Mouse (Mus musculus) MEL (cell line): Measurements from ENCODE around the gene Mybpc2. TPM values are rescaled to one million over a fixed set of nuclear protein-coding genes. Genes with fewer than 3 reads are reported as not detected.
A peak's percentile ranks its signal among the peaks of the same experiment; 100 is the strongest.

ENCODE experiments used
- DNase-seq: peaks from one replicate; pipeline ENCODE4 v3.0.0; 2011; ENCODE audit warnings: low read depth, low spot score
- H3K27ac ChIP-seq: 2 replicates; pipeline ENCODE4 v1.5.1; 2012; ENCODE audit warnings: low read depth, mild to moderate bottlenecking, control low read depth, low read length, moderate library complexity; ENCODE audit not compliant: control insufficient read depth
- H3K27me3 ChIP-seq, 2 experiments: fragments of 150-350 bp in 1 of 2; sonication (generic) in 1 of 2; 2 replicates each; pipeline ENCODE4 v1.6.1; 2012; ENCODE audit warnings: low read length in 2 of 2, mild to moderate bottlenecking in 2 of 2, improper control_type of control experiment in 1 of 2, moderate library complexity in 1 of 2; ENCODE audit not compliant: insufficient read depth in 2 of 2, control insufficient read depth in 1 of 2
- H3K36me3 ChIP-seq, 2 experiments: 2 replicates each; pipeline ENCODE4 v1.6.1; 2012 to 2014; ENCODE audit warnings: low read length in 2 of 2, improper control_type of control experiment in 1 of 2, inconsistent platforms in 1 of 2, mild to moderate bottlenecking in 1 of 2; ENCODE audit not compliant: insufficient read depth in 2 of 2, control insufficient read depth in 1 of 2
- H3K4me1 ChIP-seq, 2 experiments: fragments of 150-350 bp in 1 of 2; sonication (generic) in 1 of 2; 2 replicates each; pipeline ENCODE4 v1.6.1; 2012; ENCODE audit warnings: low read length in 2 of 2, improper control_type of control experiment in 1 of 2, mild to moderate bottlenecking in 1 of 2; ENCODE audit not compliant: insufficient read depth in 2 of 2, control insufficient read depth in 1 of 2
- H3K4me3 ChIP-seq, 2 experiments: fragments of 150-350 bp in 1 of 2; sonication (generic) in 1 of 2; 2 replicates each; pipeline ENCODE4 v1.5.1; 2012; ENCODE audit warnings: low read depth in 2 of 2, low read length in 2 of 2, mild to moderate bottlenecking in 2 of 2, moderate library complexity in 2 of 2, control low read depth in 1 of 2, improper control_type of control experiment in 1 of 2; ENCODE audit not compliant: control insufficient read depth in 1 of 2, insufficient read depth in 1 of 2
- H3K79me2 ChIP-seq: 2 replicates; pipeline ENCODE4 v1.6.1; 2012; ENCODE audit warnings: mild to moderate bottlenecking, low read length, moderate library complexity; ENCODE audit not compliant: control insufficient read depth, poor library complexity, insufficient read depth
- H3K9ac ChIP-seq: 2 replicates; pipeline ENCODE4 v1.6.1; 2012; ENCODE audit warnings: low read depth, mild to moderate bottlenecking, control low read depth, low read length, moderate library complexity; ENCODE audit not compliant: control insufficient read depth, poor library complexity, severe bottlenecking
- H3K9me3 ChIP-seq: fragments of 150-350 bp; sonication (generic); replicated peaks from 2 replicates; pipeline ENCODE4 v1.6.1; 2012; ENCODE audit warnings: mild to moderate bottlenecking, low read length, improper control_type of control experiment, moderate library complexity; ENCODE audit not compliant: insufficient read depth
- CTCF ChIP-seq, 3 experiments: IDR thresholded peaks in 2 of 3; conservative IDR thresholded peaks in 1 of 3; 2 replicates each; pipeline ENCODE4 v1.5.1; 2011 to 2012; ENCODE audit warnings: low read length in 3 of 3, low read depth in 2 of 3, mild to moderate bottlenecking in 2 of 3, improper control_type of control experiment in 1 of 3, inconsistent platforms in 1 of 3, mixed read lengths in 1 of 3, moderate library complexity in 1 of 3; ENCODE audit not compliant: control insufficient read depth in 1 of 3, insufficient read depth in 1 of 3, poor library complexity in 1 of 3, severe bottlenecking in 1 of 3
- ELF1 ChIP-seq: IDR thresholded peaks from 2 replicates; pipeline ENCODE4 v1.6.1; 2014; ENCODE audit warnings: low read depth, mild to moderate bottlenecking, inconsistent platforms, low read length, improper control_type of control experiment, moderate library complexity
- EP300 ChIP-seq, 2 experiments: IDR thresholded peaks; 2 replicates each; pipeline ENCODE4 v1.6.1; 2011; ENCODE audit warnings: improper control_type of control experiment in 2 of 2, low read length in 2 of 2, low read depth in 1 of 2, mild to moderate bottlenecking in 1 of 2
- ETS1 ChIP-seq: IDR thresholded peaks from 2 replicates; pipeline ENCODE4 v1.6.1; 2012; ENCODE audit warnings: low read depth, mild to moderate bottlenecking, inconsistent platforms, low read length, improper control_type of control experiment, moderate library complexity
- GABPA ChIP-seq: IDR thresholded peaks from 2 replicates; pipeline ENCODE4 v1.6.1; 2012; ENCODE audit warnings: low read depth, mild to moderate bottlenecking, inconsistent platforms, low read length, improper control_type of control experiment, moderate library complexity
- GATA1 ChIP-seq: IDR thresholded peaks from 2 replicates; pipeline ENCODE4 v1.6.1; 2011; ENCODE audit warnings: low read depth, low read length, improper control_type of control experiment
- JUND ChIP-seq: IDR thresholded peaks from 2 replicates; pipeline ENCODE4 v1.6.1; 2011; ENCODE audit warnings: low read depth, mild to moderate bottlenecking, improper control_type of control experiment, low read length
- MAFK ChIP-seq: IDR thresholded peaks from 2 replicates; pipeline ENCODE4 v1.6.1; 2011; ENCODE audit warnings: low read depth, mild to moderate bottlenecking, low read length, improper control_type of control experiment, borderline replicate concordance
- MAZ ChIP-seq: IDR thresholded peaks from 2 replicates; pipeline ENCODE4 v1.6.1; 2012; ENCODE audit warnings: low read depth, mild to moderate bottlenecking, inconsistent platforms, low read length, improper control_type of control experiment
- MEF2A ChIP-seq: IDR thresholded peaks from 2 replicates; pipeline ENCODE4 v1.6.1; 2014; ENCODE audit warnings: low read depth, mild to moderate bottlenecking, inconsistent platforms, low read length, improper control_type of control experiment; ENCODE audit not compliant: poor library complexity, insufficient replicate concordance, severe bottlenecking; ENCODE audit errors: extremely low read depth
- MXI1 ChIP-seq: IDR thresholded peaks from 2 replicates; pipeline ENCODE4 v1.6.1; 2011; ENCODE audit warnings: mild to moderate bottlenecking, low read depth, low read length, improper control_type of control experiment
- MYC ChIP-seq: IDR thresholded peaks from 2 replicates; pipeline ENCODE4 v1.6.1; 2011; ENCODE audit warnings: low read depth, mild to moderate bottlenecking, low read length, improper control_type of control experiment, moderate library complexity
- NELFE ChIP-seq: IDR thresholded peaks from 2 replicates; pipeline ENCODE4 v1.6.1; 2011; ENCODE audit warnings: low read depth, low read length, improper control_type of control experiment
- NRF1 ChIP-seq: IDR thresholded peaks from 2 replicates; pipeline ENCODE4 v1.6.1; 2014; ENCODE audit warnings: low read depth, mild to moderate bottlenecking, inconsistent platforms, low read length, improper control_type of control experiment, moderate library complexity; ENCODE audit not compliant: poor library complexity, insufficient read depth, severe bottlenecking
- POLR2AphosphoS2 ChIP-seq: IDR thresholded peaks from 2 replicates; pipeline ENCODE4 v1.6.1; 2011; ENCODE audit warnings: low read length, improper control_type of control experiment
- RCOR1 ChIP-seq: IDR thresholded peaks from 2 replicates; pipeline ENCODE4 v1.6.1; 2012; ENCODE audit warnings: low read depth, mild to moderate bottlenecking, inconsistent platforms, low read length, improper control_type of control experiment
- SMC3 ChIP-seq: IDR thresholded peaks from 2 replicates; pipeline ENCODE4 v1.6.1; 2011; ENCODE audit warnings: low read depth, low read length, improper control_type of control experiment
- TAL1 ChIP-seq: IDR thresholded peaks from 2 replicates; pipeline ENCODE4 v1.6.1; 2012; ENCODE audit warnings: mild to moderate bottlenecking, inconsistent platforms, low read length, moderate library complexity, mixed read lengths
- TBP ChIP-seq: IDR thresholded peaks from 2 replicates; pipeline ENCODE4 v1.8.0; 2011; ENCODE audit warnings: low read depth, low read length, improper control_type of control experiment
- TCF12 ChIP-seq: IDR thresholded peaks from 2 replicates; pipeline ENCODE4 v1.6.1; 2014; ENCODE audit warnings: low read depth, mild to moderate bottlenecking, inconsistent platforms, low read length, improper control_type of control experiment, moderate library complexity
- USF1 ChIP-seq: IDR thresholded peaks from 2 replicates; pipeline ENCODE4 v1.6.1; 2014; ENCODE audit warnings: low read depth, mild to moderate bottlenecking, inconsistent platforms, low read length, improper control_type of control experiment, moderate library complexity
- USF2 ChIP-seq, 2 experiments: IDR thresholded peaks; 2 replicates each; pipeline ENCODE4 v1.6.1; 2011 to 2012; ENCODE audit warnings: improper control_type of control experiment in 2 of 2, low read length in 2 of 2, borderline replicate concordance in 1 of 2, inconsistent platforms in 1 of 2, low read depth in 1 of 2, mild to moderate bottlenecking in 1 of 2; ENCODE audit not compliant: insufficient read depth in 1 of 2
- ZC3H11A ChIP-seq: IDR thresholded peaks from 2 replicates; pipeline ENCODE4 v1.6.1; 2012; ENCODE audit warnings: low read depth, mild to moderate bottlenecking, inconsistent platforms, low read length, improper control_type of control experiment
- ZMIZ1 ChIP-seq: IDR thresholded peaks from 2 replicates; pipeline ENCODE4 v1.6.1; 2012; ENCODE audit warnings: low read depth, mild to moderate bottlenecking, inconsistent platforms, low read length, improper control_type of control experiment, moderate library complexity
- ZNF384 ChIP-seq: IDR thresholded peaks from 2 replicates; pipeline ENCODE4 v1.6.1; 2012; ENCODE audit warnings: low read depth, mild to moderate bottlenecking, inconsistent platforms, low read length, improper control_type of control experiment
- polyA plus RNA-seq, 2 experiments: library from polyadenylated mRNA; stranded (reverse) in 1 of 2; unstranded in 1 of 2; fragments of >175 nt in 1 of 2; fragments of >200 nt in 1 of 2; gene quantifications; 2 replicates each; pipeline versions ENCODE4 v1.2.1 to v1.2.4; 2012; ENCODE audit warnings: low replicate concordance in 2 of 2, low read depth in 1 of 2; ENCODE audit not compliant: insufficient read length in 2 of 2, insufficient read depth in 1 of 2, missing spikeins in 1 of 2
- total RNA-seq: library from RNA; depleted of rRNA; stranded (reverse); fragments of 300-350 nt; gene quantifications from 2 replicates; pipeline ENCODE4 v1.2.3, GENCODE M21; 2012

The Mybpc2 gene
- total and polyA plus RNA-seq, 3 experiments: not detected

GRCm38 (mm10) chr7:44482836-44483435 is 41.5 kb downstream of the Mybpc2 start:
- TF ChIP-seq POLR2AphosphoS2 (no peak), MXI1 (0 out of 2 replicates have a peak, but pooled peaks have one; percentile 18), TCF12 (peak; percentile 90), TAL1 (peak; percentile 68), ZC3H11A (no peak), MAFK (no peak), EP300 (IDR thresholded peaks at IDR 0.05; ENCODE audit: low read depth in 1 of 2, low read length in 2 of 2) (peak; percentile 71 to 82), RCOR1 (0 out of 2 replicates have a peak, but pooled peaks have one; percentile 42), GATA1 (peak; percentile 85), JUND (peak; percentile 64; the same call in 1 of the 2 replicates), TBP (no peak), ETS1 (peak; percentile 56; the same call in 1 of the 2 replicates)
- TF ChIP-seq, all 39 proteins: peak for 8
- no peak overlapping the region for H3K4me3 ChIP-seq
- H3K9me3 ChIP-seq: no peaks in the 10 kb centered on the region
- no peaks in the 10 kb centered on the region for H3K79me2 ChIP-seq
- DNase-seq: peak; percentile 80
- H3K27me3 ChIP-seq: no peaks in the 10 kb centered on the region
- H3K36me3 ChIP-seq: peaks cover 0 to 6% of the 10 kb centered on the region in 2 experiments; a peak in 2 of 4 replicates
- peaks cover 4 to 28% of the 10 kb centered on the region in 2 experiments for H3K4me1 ChIP-seq
- H3K27ac ChIP-seq: peak overlapping the region; percentile 61
- no peak overlapping the region for H3K9ac ChIP-seq

- no peak for DNase-seq
- H3K9ac ChIP-seq: no peak overlapping the region
- 0 out of 4 replicates have a peak, but pooled peaks cover 0 to 2% of the 10 kb centered on the region in 2 experiments for H3K27me3 ChIP-seq
- TF ChIP-seq MAFK: no peak
- no peak for TF ChIP-seq CTCF (IDR thresholded peaks at IDR 0.05 in 2 of 3, conservative IDR thresholded peaks at IDR 0.05 in 1 of 3; ENCODE audit: control insufficient read depth in 1 of 3, insufficient read depth in 1 of 3, low read depth in 2 of 3, low read length in 3 of 3, poor library complexity in 1 of 3, severe bottlenecking in 1 of 3)
- no peak for TF ChIP-seq MEF2A
- TF ChIP-seq ZC3H11A: no peak
- TF ChIP-seq NRF1: no peak
- no peak for TF ChIP-seq SMC3
- TF ChIP-seq EP300 (IDR thresholded peaks at IDR 0.05; ENCODE audit: low read depth in 1 of 2, low read length in 2 of 2): no peak
- TF ChIP-seq ETS1: no peak
- TF ChIP-seq ELF1: no peak
- TF ChIP-seq RCOR1: no peak
- TF ChIP-seq NELFE: no peak
- TF ChIP-seq USF2 (IDR thresholded peaks at IDR 0.05; ENCODE audit: borderline replicate concordance in 1 of 2, insufficient read depth in 1 of 2, low read depth in 1 of 2, low read length in 2 of 2): no peak
- no peak for TF ChIP-seq TCF12
- no peak for TF ChIP-seq MAZ
- TF ChIP-seq ZMIZ1: no peak
- no peak for TF ChIP-seq MYC
- no peak for TF ChIP-seq GABPA
- no peak for TF ChIP-seq TAL1
- TF ChIP-seq USF1: no peak
- TF ChIP-seq ZNF384: no peak
- peaks cover 0 to under 1% of the 10 kb centered on the region in 2 experiments; a peak in 2 of 4 replicates for H3K4me1 ChIP-seq
- no peak overlapping the region for H3K27ac ChIP-seq
- no peak overlapping the region for H3K4me3 ChIP-seq
- H3K79me2 ChIP-seq: no peaks in the 10 kb centered on the region
- no peaks in the 10 kb centered on the region for H3K9me3 ChIP-seq
- H3K36me3 ChIP-seq: no peaks in the 10 kb centered on the region
Measured at GRCm38 (mm10) chr7:44475046-44475614, 49.3 kb downstream of the Mybpc2 start.
